Mouse (Mus musculus): ENCODE measurements around the gene Skap1. TPM values are rescaled to one million over a fixed set of nuclear protein-coding genes. Genes with fewer than 3 reads are reported as not detected.

The Skap1 gene
- polyA plus RNA-seq, 1 experiment, result not detected

GRCm38 (mm10) chr11:96795491-96795890, 331.1 kb downstream of the Skap1 start:
- H3K9me3 ChIP-seq, result no peaks in the 10 kb centered on the region
- TF ChIP-seq GATA1 (IDR thresholded peaks at IDR 0.05; ENCODE audit: borderline replicate concordance, low read length) (no peak), FLI1 (IDR thresholded peaks at IDR 0.05; ENCODE audit: low read length) (no peak)
- peaks cover 35% of the 10 kb centered on the region for H3K4me1 ChIP-seq
- H3K4me3 ChIP-seq (replicated peaks), result no peak overlapping the region
- no peaks in the 10 kb centered on the region for H3K27me3 ChIP-seq (replicated peaks)
- peaks cover 31% of the 10 kb centered on the region for H3K36me3 ChIP-seq (replicated peaks; ENCODE audit: low read length)

DNA sequence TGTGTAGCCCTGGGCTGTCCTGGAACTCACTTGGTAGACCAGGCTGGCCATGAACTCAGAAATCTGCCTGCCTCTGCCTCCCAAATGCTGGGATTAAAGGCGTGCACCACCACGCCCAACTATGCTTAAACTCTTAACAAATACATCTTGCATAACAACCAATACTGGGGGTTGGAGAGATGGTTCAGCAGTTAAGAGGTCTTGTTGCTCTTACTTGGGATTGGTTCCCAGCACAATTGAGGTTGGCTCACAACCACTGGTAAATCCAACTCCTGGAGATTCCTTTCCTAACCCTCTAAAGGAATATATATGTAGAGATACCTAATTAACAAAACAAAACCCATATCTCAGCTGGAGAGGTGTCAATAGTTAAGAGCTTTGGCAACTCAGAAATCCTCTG, 331.7 kb downstream of the Skap1 start:
- H3K36me3 ChIP-seq (replicated peaks; ENCODE audit: low read length), result peaks cover 37% of the 10 kb centered on the region
- H3K9me3 ChIP-seq, result no peaks in the 10 kb centered on the region
- no peaks in the 10 kb centered on the region for H3K27me3 ChIP-seq (replicated peaks)
- H3K4me1 ChIP-seq, result peaks cover 30% of the 10 kb centered on the region
- no peak overlapping the region for H3K4me3 ChIP-seq (replicated peaks)
- TF ChIP-seq FLI1 (IDR thresholded peaks at IDR 0.05; ENCODE audit: low read length), result no peak
- no peak for TF ChIP-seq GATA1 (IDR thresholded peaks at IDR 0.05; ENCODE audit: borderline replicate concordance, low read length)

DNA sequence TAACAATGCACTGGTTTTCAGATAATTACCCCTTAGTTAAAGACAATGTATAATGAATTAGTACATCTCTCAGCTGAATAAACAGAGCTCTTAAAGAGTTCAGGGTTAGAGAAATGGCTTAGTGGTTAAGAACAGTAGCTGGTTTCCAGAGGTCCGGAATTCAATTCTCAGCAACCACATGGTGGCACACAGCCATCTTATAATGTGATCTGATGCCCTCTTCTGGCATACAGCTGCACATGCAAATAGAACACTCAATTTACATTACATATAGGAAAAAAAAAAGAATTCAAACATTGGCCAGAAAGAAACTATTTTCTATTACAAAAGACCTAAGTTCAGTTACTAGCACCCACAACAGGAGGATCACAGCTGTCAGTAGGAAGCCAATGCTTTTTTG, 332.2 kb downstream of the Skap1 start:
- TF ChIP-seq GATA1 (IDR thresholded peaks at IDR 0.05; ENCODE audit: borderline replicate concordance, low read length) (no peak), FLI1 (IDR thresholded peaks at IDR 0.05; ENCODE audit: low read length) (no peak)
- H3K27me3 ChIP-seq (replicated peaks), result no peaks in the 10 kb centered on the region
- no peak overlapping the region for H3K4me3 ChIP-seq (replicated peaks)
- no peaks in the 10 kb centered on the region for H3K9me3 ChIP-seq
- H3K36me3 ChIP-seq (replicated peaks; ENCODE audit: low read length), result peaks cover 42% of the 10 kb centered on the region
- peaks cover 29% of the 10 kb centered on the region for H3K4me1 ChIP-seq

- no peaks in the 10 kb centered on the region for H3K27me3 ChIP-seq (replicated peaks)
- H3K36me3 ChIP-seq (replicated peaks; ENCODE audit: low read length), result peaks cover 69% of the 10 kb centered on the region
- H3K9me3 ChIP-seq, result no peaks in the 10 kb centered on the region
- H3K4me3 ChIP-seq (replicated peaks), result no peak overlapping the region
- TF ChIP-seq FLI1 (IDR thresholded peaks at IDR 0.05; ENCODE audit: low read length) (no peak), GATA1 (IDR thresholded peaks at IDR 0.05; ENCODE audit: borderline replicate concordance, low read length) (no peak)
- peaks cover 8% of the 10 kb centered on the region for H3K4me1 ChIP-seq
Observed at GRCm38 (mm10) chr11:96799511-96799910, 335.1 kb downstream of the Skap1 start.

- Histone ChIP-seq H3K27me3 (replicated peaks) (no peaks in the 10 kb centered on the region), H3K4me1 (peaks cover 3% of the 10 kb centered on the region; the same call in 1 of the 2 replicates), H3K36me3 (replicated peaks; ENCODE audit: low read length) (peaks cover 92% of the 10 kb centered on the region), H3K4me3 (replicated peaks) (no peak overlapping the region), H3K9me3 (no peaks in the 10 kb centered on the region)
- TF ChIP-seq FLI1 (IDR thresholded peaks at IDR 0.05; ENCODE audit: low read length) (no peak), GATA1 (IDR thresholded peaks at IDR 0.05; ENCODE audit: borderline replicate concordance, low read length) (no peak)
Observed at GRCm38 (mm10) chr11:96805606-96806005, 341.2 kb downstream of the Skap1 start.

DNA sequence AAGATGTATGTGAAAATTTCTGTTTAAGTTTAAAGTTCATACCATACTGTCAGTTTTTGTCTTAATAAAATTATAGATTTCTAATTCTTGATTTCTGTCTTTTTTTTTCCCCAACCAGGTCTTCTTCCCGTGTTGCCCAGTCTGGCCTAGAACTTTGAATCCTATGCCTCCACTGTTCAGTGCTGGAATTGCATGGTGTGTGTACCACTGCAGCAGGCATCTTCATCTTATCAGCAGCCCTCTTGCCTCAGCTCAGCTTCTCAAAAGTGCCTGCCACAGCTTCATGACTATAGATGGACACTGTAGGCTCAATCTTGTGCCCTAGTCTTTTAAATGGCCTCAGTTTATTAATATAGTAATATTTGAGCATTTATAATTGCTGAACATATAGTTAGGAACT, 343.7 kb downstream of the Skap1 start:
- no peaks in the 10 kb centered on the region for H3K9me3 ChIP-seq
- TF ChIP-seq FLI1 (IDR thresholded peaks at IDR 0.05; ENCODE audit: low read length), result no peak
- no peak for TF ChIP-seq GATA1 (IDR thresholded peaks at IDR 0.05; ENCODE audit: borderline replicate concordance, low read length)
- H3K36me3 ChIP-seq (replicated peaks; ENCODE audit: low read length), result peaks cover 92% of the 10 kb centered on the region
- H3K4me1 ChIP-seq, result peaks cover 3% of the 10 kb centered on the region; the same call in 1 of the 2 replicates
- H3K27me3 ChIP-seq (replicated peaks), result no peaks in the 10 kb centered on the region
- H3K4me3 ChIP-seq (replicated peaks), result no peak overlapping the region

Other genes with a start within 250 kb of the Skap1 start
- gene Hoxb9, start 193.1 kb upstream of the Skap1 start, polyA plus RNA-seq (2012; ENCODE audit: insufficient read depth, low replicate concordance), result 0.09 TPM in 1 of 2 replicates, not detected in the other
- not detected in 2 replicates for gene Hoxb8, start 182.7 kb upstream of the Skap1 start, polyA plus RNA-seq (2012; ENCODE audit: insufficient read depth, low replicate concordance)
- gene Hoxb7, start 178.0 kb upstream of the Skap1 start, polyA plus RNA-seq (2012; ENCODE audit: insufficient read depth, low replicate concordance), result not detected in 2 replicates
- gene Hoxb6, start 172.1 kb upstream of the Skap1 start, polyA plus RNA-seq (2012; ENCODE audit: insufficient read depth, low replicate concordance), result not detected in 2 replicates
- gene Hoxb5, start 161.3 kb upstream of the Skap1 start, polyA plus RNA-seq (2012; ENCODE audit: insufficient read depth, low replicate concordance), result not detected in 2 replicates
- 1.5 and 4.5 TPM in 2 replicates for gene Hoxb4, start 146.3 kb upstream of the Skap1 start, polyA plus RNA-seq (2012; ENCODE audit: insufficient read depth, low replicate concordance)
- gene Hoxb3, start 141.3 kb upstream of the Skap1 start, polyA plus RNA-seq (2012; ENCODE audit: insufficient read depth, low replicate concordance), result 0.21 and 1.2 TPM in 2 replicates
- not detected in 2 replicates for gene Hoxb2, start 114.1 kb upstream of the Skap1 start, polyA plus RNA-seq (2012; ENCODE audit: insufficient read depth, low replicate concordance)
- gene Hoxb1, start 98.8 kb upstream of the Skap1 start, polyA plus RNA-seq (2012; ENCODE audit: insufficient read depth, low replicate concordance), result 0.12 TPM in 1 of 2 replicates, not detected in the other

Measured in megakaryocyte, embryonic 14.5 days (primary cell).